Mouse (Mus musculus): Measurements from ENCODE around the gene Bicral. TPM values are rescaled to one million over a fixed set of nuclear protein-coding genes. Genes with fewer than 3 reads are reported as not detected.

Bicral gene
- polyA plus RNA-seq (2014; fragmentation: Nextera tagmentation; extraction: Ambion mirVana): 4.1 and 4.9 TPM in 2 replicates

DNA sequence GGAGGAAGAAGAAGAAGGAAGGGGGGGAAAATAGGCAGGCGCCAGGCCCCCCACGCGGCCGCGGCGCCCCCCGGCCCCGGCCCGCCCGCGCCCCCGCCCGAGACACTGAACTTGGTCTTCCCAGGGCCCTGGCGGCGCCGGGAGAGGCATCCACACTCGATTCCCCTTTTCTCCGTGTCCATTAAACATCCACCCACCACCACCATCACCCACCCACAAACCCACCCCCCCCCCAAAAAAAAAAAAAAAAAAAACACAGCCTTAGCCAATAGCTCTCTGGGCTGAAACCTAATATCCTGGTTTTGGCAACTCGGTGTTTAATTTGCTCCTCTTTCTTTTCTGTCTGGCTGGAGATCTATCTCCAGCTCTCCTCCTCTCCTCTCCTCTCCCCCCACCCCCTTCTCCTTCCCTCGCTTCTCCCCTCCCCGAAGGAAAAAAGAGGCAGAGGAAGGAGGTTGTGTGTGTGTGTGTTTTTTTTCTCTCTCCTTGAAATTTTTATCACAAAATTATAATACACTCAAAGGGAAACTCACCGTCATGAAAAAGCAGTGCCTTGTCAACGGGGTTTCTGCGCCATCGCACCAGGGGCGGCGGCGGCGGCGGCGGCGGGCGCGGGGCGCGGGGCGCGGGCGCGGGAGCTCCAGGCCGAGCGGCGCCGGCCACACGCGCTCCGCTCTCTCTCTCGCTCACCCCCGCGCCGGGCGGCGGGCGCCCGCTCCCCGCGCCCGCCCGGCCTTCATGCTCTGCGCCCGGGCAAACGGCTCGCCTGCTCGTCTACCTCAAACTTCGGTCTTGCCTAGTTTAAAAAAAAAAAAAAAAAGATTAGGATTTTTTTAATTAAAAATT is at the start of gene Bicral:
Gene Bicral, minus strand, starts transcription at position 580 of the 846 bp plus-strand sequence.
- no peaks in the 10 kb centered on the region for H3K27me3 ChIP-seq (ENCODE audit: control insufficient read depth, insufficient read depth, low read length)
- under 1% methylated on average over 57 of the region's 65 CpGs for whole genome bisulfite sequencing (ENCODE audit: insufficient replicate concordance)
- ATAC-seq (replicated peaks; ENCODE audit: insufficient number of reproducible peaks, low FRiP score, low TSS enrichment): peak; percentile 54

GRCm38 (mm10) chr17:46903876-46904490 is 45.7 kb upstream of the Bicral start:
- H3K4me1 ChIP-seq (ENCODE audit: control insufficient read depth, insufficient read depth, low read length): no peaks in the 10 kb centered on the region
- H3K36me3 ChIP-seq (ENCODE audit: control insufficient read depth, insufficient read depth, low read length): no peaks in the 10 kb centered on the region
- H3K9ac ChIP-seq (ENCODE audit: low read depth, low read length): no peak overlapping the region
- no peaks in the 10 kb centered on the region for H3K9me3 ChIP-seq (replicated peaks; ENCODE audit: control insufficient read depth, low read length)
- H3K27ac ChIP-seq (ENCODE audit: low read depth, low read length): no peak overlapping the region
- no peak overlapping the region; the same call in 1 of the 2 replicates for H3K4me2 ChIP-seq
- no peaks in the 10 kb centered on the region for H3K27me3 ChIP-seq (ENCODE audit: control insufficient read depth, insufficient read depth, low read length)
- WGBS (ENCODE audit: insufficient replicate concordance): 23% methylated on average over 19 of the region's 19 CpGs
- peak; percentile 46; the same call in 1 of the 2 replicates for ATAC-seq (replicated peaks; ENCODE audit: insufficient number of reproducible peaks, low FRiP score, low TSS enrichment)
- H3K4me3 ChIP-seq (ENCODE audit: low read depth, low read length): no peak overlapping the region

More for the DNA sequence above, at the start of gene Bicral:
- Histone ChIP-seq H3K36me3 (ENCODE audit: control insufficient read depth, insufficient read depth, low read length) (no peaks in the 10 kb centered on the region), H3K4me2 (peak within 1 kb of the TSS; percentile 64), H3K9ac (ENCODE audit: low read depth, low read length) (peak within 1 kb of the TSS; percentile 100), H3K9me3 (replicated peaks; ENCODE audit: control insufficient read depth, low read length) (no peaks in the 10 kb centered on the region), H3K27ac (ENCODE audit: low read depth, low read length) (peak within 1 kb of the TSS; percentile 100), H3K4me3 (ENCODE audit: low read depth, low read length) (peak within 1 kb of the TSS; percentile 86), H3K4me1 (ENCODE audit: control insufficient read depth, insufficient read depth, low read length) (peaks cover 25% of the 10 kb centered on the region)

GRCm38 (mm10) chr17:46900941-46901340 is 42.7 kb upstream of the Bicral start:
- H3K4me3 ChIP-seq (ENCODE audit: low read depth, low read length): no peak overlapping the region
- H3K4me2 ChIP-seq: no peak overlapping the region
- H3K9ac ChIP-seq (ENCODE audit: low read depth, low read length): no peak overlapping the region
- H3K27me3 ChIP-seq (ENCODE audit: control insufficient read depth, insufficient read depth, low read length): no peaks in the 10 kb centered on the region
- no peaks in the 10 kb centered on the region for H3K4me1 ChIP-seq (ENCODE audit: control insufficient read depth, insufficient read depth, low read length)
- no peaks in the 10 kb centered on the region for H3K36me3 ChIP-seq (ENCODE audit: control insufficient read depth, insufficient read depth, low read length)
- H3K27ac ChIP-seq (ENCODE audit: low read depth, low read length): no peak overlapping the region
- no peaks in the 10 kb centered on the region for H3K9me3 ChIP-seq (replicated peaks; ENCODE audit: control insufficient read depth, low read length)
- 58% methylated on average over 2 of the region's 2 CpGs for WGBS (ENCODE audit: insufficient replicate concordance)
- no peak for ATAC-seq (replicated peaks; ENCODE audit: insufficient number of reproducible peaks, low FRiP score, low TSS enrichment)

GRCm38 (mm10) chr17:46897221-46897950 is 39.1 kb upstream of the Bicral start:
- no peak overlapping the region for H3K9ac ChIP-seq (ENCODE audit: low read depth, low read length)
- peaks cover 6% of the 10 kb centered on the region; the same call in 1 of the 2 replicates for H3K4me1 ChIP-seq (ENCODE audit: control insufficient read depth, insufficient read depth, low read length)
- no peak overlapping the region for H3K27ac ChIP-seq (ENCODE audit: low read depth, low read length)
- 0 out of 2 replicates have a peak, but pooled peaks cover 2% of the 10 kb centered on the region for H3K36me3 ChIP-seq (ENCODE audit: control insufficient read depth, insufficient read depth, low read length)
- H3K9me3 ChIP-seq (replicated peaks; ENCODE audit: control insufficient read depth, low read length): no peaks in the 10 kb centered on the region
- H3K27me3 ChIP-seq (ENCODE audit: control insufficient read depth, insufficient read depth, low read length): no peaks in the 10 kb centered on the region
- no peak overlapping the region for H3K4me3 ChIP-seq (ENCODE audit: low read depth, low read length)
- WGBS (ENCODE audit: insufficient replicate concordance): 40% methylated on average over 13 of the region's 13 CpGs
- no peak for ATAC-seq (replicated peaks; ENCODE audit: insufficient number of reproducible peaks, low FRiP score, low TSS enrichment)
- H3K4me2 ChIP-seq: no peak overlapping the region

DNA sequence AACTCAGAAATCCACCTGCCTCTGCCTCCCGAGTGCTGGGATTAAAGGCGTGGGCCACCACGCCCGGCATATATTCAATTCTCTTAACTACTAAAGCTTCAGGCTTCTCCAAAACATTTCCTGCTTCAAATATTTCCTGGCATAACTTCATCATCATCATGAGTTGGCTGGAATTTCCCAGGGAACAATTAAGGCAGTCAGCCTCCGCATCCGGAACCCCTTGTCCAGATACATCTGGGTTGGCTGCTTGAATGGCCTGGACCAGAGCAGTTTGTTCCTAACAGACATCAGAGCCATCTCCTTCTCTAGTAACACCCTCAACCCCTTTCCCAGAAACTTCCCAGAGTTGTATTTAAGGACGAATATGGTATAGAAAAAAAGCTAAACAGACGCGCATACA is 37.1 kb upstream of the Bicral start:
- no peak for ATAC-seq (replicated peaks; ENCODE audit: insufficient number of reproducible peaks, low FRiP score, low TSS enrichment)
- Histone ChIP-seq H3K4me1 (ENCODE audit: control insufficient read depth, insufficient read depth, low read length) (peaks cover 19% of the 10 kb centered on the region), H3K4me2 (no peak overlapping the region), H3K36me3 (ENCODE audit: control insufficient read depth, insufficient read depth, low read length) (0 out of 2 replicates have a peak, but pooled peaks cover 2% of the 10 kb centered on the region), H3K9me3 (replicated peaks; ENCODE audit: control insufficient read depth, low read length) (no peaks in the 10 kb centered on the region), H3K9ac (ENCODE audit: low read depth, low read length) (no peak overlapping the region), H3K27me3 (ENCODE audit: control insufficient read depth, insufficient read depth, low read length) (no peaks in the 10 kb centered on the region), H3K4me3 (ENCODE audit: low read depth, low read length) (no peak overlapping the region), H3K27ac (ENCODE audit: low read depth, low read length) (no peak overlapping the region)
- 89% methylated on average over 9 of the region's 9 CpGs for WGBS (ENCODE audit: insufficient replicate concordance)

GRCm38 (mm10) chr17:46890843-46891594 is 32.7 kb upstream of the Bicral start:
- peak overlapping the region; percentile 77 for H3K9ac ChIP-seq (ENCODE audit: low read depth, low read length)
- 0 out of 2 replicates have a peak, but pooled peaks cover 2% of the 10 kb centered on the region for H3K36me3 ChIP-seq (ENCODE audit: control insufficient read depth, insufficient read depth, low read length)
- peak overlapping the region; percentile 96 for H3K4me2 ChIP-seq
- H3K4me3 ChIP-seq (ENCODE audit: low read depth, low read length): peak overlapping the region; percentile 57
- H3K27me3 ChIP-seq (ENCODE audit: control insufficient read depth, insufficient read depth, low read length): no peaks in the 10 kb centered on the region
- WGBS (ENCODE audit: insufficient replicate concordance): 2% methylated on average over 59 of the region's 64 CpGs
- peak overlapping the region; percentile 73 for H3K27ac ChIP-seq (ENCODE audit: low read depth, low read length)
- peaks cover 24% of the 10 kb centered on the region for H3K4me1 ChIP-seq (ENCODE audit: control insufficient read depth, insufficient read depth, low read length)
- no peaks in the 10 kb centered on the region for H3K9me3 ChIP-seq (replicated peaks; ENCODE audit: control insufficient read depth, low read length)
- ATAC-seq (replicated peaks; ENCODE audit: insufficient number of reproducible peaks, low FRiP score, low TSS enrichment): peak; percentile 19; the same call in 1 of the 2 replicates

GRCm38 (mm10) chr17:46890116-46890815 is 32.0 kb upstream of the Bicral start, which contains the start of gene Tbcc:
Tbcc (plus strand) TSS chr17:46890684.
- peak within 1 kb of the TSS; percentile 81 for H3K27ac ChIP-seq (ENCODE audit: low read depth, low read length)
- WGBS (ENCODE audit: insufficient replicate concordance): under 1% methylated on average over 40 of the region's 40 CpGs
- H3K36me3 ChIP-seq (ENCODE audit: control insufficient read depth, insufficient read depth, low read length): 0 out of 2 replicates have a peak, but pooled peaks cover 2% of the 10 kb centered on the region
- ATAC-seq (replicated peaks; ENCODE audit: insufficient number of reproducible peaks, low FRiP score, low TSS enrichment): peak; percentile 87
- peak within 1 kb of the TSS; percentile 57 for H3K4me3 ChIP-seq (ENCODE audit: low read depth, low read length)
- H3K9me3 ChIP-seq (replicated peaks; ENCODE audit: control insufficient read depth, low read length): no peaks in the 10 kb centered on the region
- peak within 1 kb of the TSS; percentile 96 for H3K4me2 ChIP-seq
- peak within 1 kb of the TSS; percentile 77 for H3K9ac ChIP-seq (ENCODE audit: low read depth, low read length)
- H3K27me3 ChIP-seq (ENCODE audit: control insufficient read depth, insufficient read depth, low read length): no peaks in the 10 kb centered on the region
- H3K4me1 ChIP-seq (ENCODE audit: control insufficient read depth, insufficient read depth, low read length): peaks cover 30% of the 10 kb centered on the region
